Mouse (Mus musculus) ES-Bruce4 (cell line): Measurements from ENCODE around the gene Coa5. TPM values are rescaled to one million over a fixed set of nuclear protein-coding genes. Genes with fewer than 3 reads are reported as not detected.

ENCODE experiments used
- H3K27ac ChIP-seq: 2 replicates; pipeline ENCODE4 v1.5.1; 2012; ENCODE audit warnings: low read length, inconsistent platforms; ENCODE audit not compliant: insufficient read depth
- H3K27me3 ChIP-seq: 2 replicates; pipeline ENCODE4 v1.6.1; 2012; ENCODE audit warnings: mild to moderate bottlenecking, low read length, inconsistent platforms; ENCODE audit not compliant: control insufficient read depth, poor library complexity, insufficient read depth, severe bottlenecking
- H3K36me3 ChIP-seq: 2 replicates; pipeline ENCODE4 v1.6.1; 2012; ENCODE audit warnings: inconsistent platforms, mild to moderate bottlenecking, low read length, moderate library complexity; ENCODE audit not compliant: control insufficient read depth, poor library complexity, insufficient read depth, severe bottlenecking
- H3K4me1 ChIP-seq: one replicate; pipeline ENCODE4 v1.8.1; 2011; ENCODE audit warnings: low read length; ENCODE audit not compliant: control insufficient read depth, insufficient read depth
- H3K4me3 ChIP-seq: 2 replicates; pipeline ENCODE4 v1.5.1; 2011; ENCODE audit warnings: low read depth, mild to moderate bottlenecking, low read length
- H3K9ac ChIP-seq: 2 replicates; pipeline ENCODE4 v1.6.1; 2012; ENCODE audit warnings: low read depth, mild to moderate bottlenecking, inconsistent platforms; ENCODE audit not compliant: poor library complexity, severe bottlenecking
- H3K9me3 ChIP-seq: replicated peaks from 2 replicates; pipeline ENCODE4 v1.6.1; 2012; ENCODE audit warnings: mild to moderate bottlenecking, low read length, inconsistent platforms; ENCODE audit not compliant: control insufficient read depth, poor library complexity, insufficient read depth, severe bottlenecking
- CTCF ChIP-seq: IDR thresholded peaks from one replicate; pipeline ENCODE4 v1.8.1; 2011; ENCODE audit warnings: low read depth, low read length
- EP300 ChIP-seq: IDR thresholded peaks from 2 replicates; pipeline ENCODE4 v1.6.1; 2011; ENCODE audit warnings: low read depth, low read length; ENCODE audit not compliant: insufficient read depth
- POLR2A ChIP-seq: IDR thresholded peaks from one replicate; pipeline ENCODE4 v1.8.1; 2011; ENCODE audit warnings: low read length; ENCODE audit not compliant: insufficient read depth
- polyA plus RNA-seq: library from polyadenylated mRNA; stranded (reverse); fragments of >200 nt; gene quantifications from 2 replicates; pipeline ENCODE4 v1.2.4, GENCODE M21; 2011; ENCODE audit warnings: low read depth; ENCODE audit not compliant: missing spikeins, insufficient read depth, insufficient read length

Gene Coa5
- polyA plus RNA-seq, 1 experiment: 55.4 TPM

DNA sequence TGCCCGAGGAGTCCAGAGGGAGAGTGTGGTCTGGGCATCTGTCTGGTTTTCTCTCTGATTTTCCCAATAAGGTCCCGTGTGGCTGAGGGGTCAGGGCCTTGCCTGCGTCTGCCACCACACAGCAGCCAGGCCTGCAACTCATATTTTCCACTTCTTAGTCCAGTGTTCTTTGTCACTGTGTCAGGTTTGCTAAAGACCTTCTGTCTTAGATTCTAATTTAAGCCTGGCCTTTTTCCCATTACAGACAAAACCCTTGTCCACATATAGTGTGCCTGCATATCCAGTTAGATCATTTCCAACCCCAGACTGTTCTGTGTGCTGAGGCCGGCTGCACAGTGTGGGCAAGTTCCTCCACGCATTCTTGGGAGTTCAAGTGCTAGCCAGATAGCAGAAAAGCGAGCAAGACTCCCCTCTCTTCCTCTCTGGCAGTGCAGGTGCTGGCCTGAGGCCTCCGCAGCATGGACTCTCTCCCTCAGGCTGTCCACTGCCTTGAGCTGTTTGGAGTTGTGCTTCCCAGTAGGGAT lies 43.4 kb downstream of the Coa5 start:
- H3K4me3 ChIP-seq: no peak overlapping the region
- no peaks in the 10 kb centered on the region for H3K27me3 ChIP-seq
- H3K9ac ChIP-seq: no peak overlapping the region
- H3K4me1 ChIP-seq: no peaks in the 10 kb centered on the region
- H3K27ac ChIP-seq: no peak overlapping the region
- no peaks in the 10 kb centered on the region for H3K36me3 ChIP-seq
- no peaks in the 10 kb centered on the region for H3K9me3 ChIP-seq
- TF ChIP-seq EP300 (no peak), POLR2A (no peak), CTCF (no peak)

DNA sequence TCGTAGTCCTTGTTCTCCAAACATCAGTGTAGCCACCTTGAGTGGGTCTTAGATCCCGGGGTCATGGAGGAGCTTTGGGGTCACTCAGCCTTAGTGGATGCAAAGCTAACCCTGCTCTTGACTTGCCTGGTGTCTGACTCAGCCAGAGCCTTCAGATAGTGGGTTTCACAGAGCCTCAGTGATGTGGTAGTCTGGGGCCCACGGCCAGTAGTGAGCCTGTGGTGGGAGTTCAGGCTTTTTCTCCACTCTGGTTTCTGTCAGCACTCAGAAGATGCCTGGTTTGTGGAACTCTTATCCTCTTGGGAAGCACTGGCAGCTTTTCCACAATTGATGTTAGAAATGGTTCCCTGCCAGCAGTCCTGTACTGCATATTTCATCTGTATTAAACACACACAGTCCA lies 45.6 kb downstream of the Coa5 start:
- Histone ChIP-seq H3K27ac (no peak overlapping the region), H3K9me3 (no peaks in the 10 kb centered on the region), H3K4me1 (no peaks in the 10 kb centered on the region), H3K9ac (no peak overlapping the region), H3K4me3 (no peak overlapping the region), H3K27me3 (no peaks in the 10 kb centered on the region), H3K36me3 (no peaks in the 10 kb centered on the region)
- TF ChIP-seq CTCF: no peak
- TF ChIP-seq EP300: no peak
- no peak for TF ChIP-seq POLR2A

DNA sequence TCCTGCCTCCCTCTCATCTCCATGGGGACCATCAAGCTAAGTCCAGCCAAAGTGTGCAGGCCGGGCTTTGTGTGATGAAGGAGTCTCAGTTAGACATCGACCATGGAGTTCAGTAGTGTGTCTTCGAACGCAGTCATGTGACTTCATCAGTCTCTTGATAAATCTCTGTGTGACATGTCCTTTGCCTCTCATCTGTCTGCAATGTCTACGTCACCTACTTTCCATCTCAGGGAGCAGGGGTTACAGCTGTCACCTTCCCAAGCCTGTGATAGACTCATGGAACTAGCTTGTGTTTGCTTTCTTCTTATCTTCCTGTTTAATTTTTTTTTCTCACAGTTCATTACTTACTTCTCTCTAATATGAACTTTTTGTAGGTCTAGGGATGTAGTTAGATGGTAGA lies 49.0 kb downstream of the Coa5 start:
- TF ChIP-seq EP300: no peak
- TF ChIP-seq CTCF: no peak
- TF ChIP-seq POLR2A: no peak
- H3K27ac ChIP-seq: no peak overlapping the region
- no peaks in the 10 kb centered on the region for H3K9me3 ChIP-seq
- H3K36me3 ChIP-seq: no peaks in the 10 kb centered on the region
- no peak overlapping the region for H3K4me3 ChIP-seq
- no peak overlapping the region for H3K9ac ChIP-seq
- H3K4me1 ChIP-seq: no peaks in the 10 kb centered on the region
- no peaks in the 10 kb centered on the region for H3K27me3 ChIP-seq

DNA sequence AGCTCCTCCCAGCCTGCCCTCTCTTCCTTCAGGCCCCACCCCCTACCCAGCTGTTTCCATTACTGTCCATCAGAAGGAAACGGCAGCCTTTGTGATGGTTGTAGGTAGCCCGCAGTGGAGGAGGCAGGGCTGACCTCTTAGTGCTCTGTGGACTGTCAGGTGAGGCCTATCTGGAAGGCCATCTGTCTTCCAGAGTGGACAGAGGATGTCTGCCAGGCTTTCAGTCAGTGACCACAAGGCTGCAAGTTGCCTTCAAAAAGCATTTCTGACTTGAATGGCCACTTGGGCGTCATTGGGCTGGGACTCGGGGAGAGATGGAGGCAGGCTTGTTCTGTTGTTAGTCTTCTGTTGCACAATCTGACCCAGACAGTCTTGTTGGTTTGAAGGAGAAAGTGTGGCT lies 50.4 kb downstream of the Coa5 start:
- Histone ChIP-seq H3K4me1 (no peaks in the 10 kb centered on the region), H3K9me3 (no peaks in the 10 kb centered on the region), H3K9ac (no peak overlapping the region), H3K27ac (no peak overlapping the region), H3K4me3 (no peak overlapping the region), H3K36me3 (no peaks in the 10 kb centered on the region), H3K27me3 (no peaks in the 10 kb centered on the region)
- TF ChIP-seq EP300 (no peak), POLR2A (no peak), CTCF (no peak)

DNA sequence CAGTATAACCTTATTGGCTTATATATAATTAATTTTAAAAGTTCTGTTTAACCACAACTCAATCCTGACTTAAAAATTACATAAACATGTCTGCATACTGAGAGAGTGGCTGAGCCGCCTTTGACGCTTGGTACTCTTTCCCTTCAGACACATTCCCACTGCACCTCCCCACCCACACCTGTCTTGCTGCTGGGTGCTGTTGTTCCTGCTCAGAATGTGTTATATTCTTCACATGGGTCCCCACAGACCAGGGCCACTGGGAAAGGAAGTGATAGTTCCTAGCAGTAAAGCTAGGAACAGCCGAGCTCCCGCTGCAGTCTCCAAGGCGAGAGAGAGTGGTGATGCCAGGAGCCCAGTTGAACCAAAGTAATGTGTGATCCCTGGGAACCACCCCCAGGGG lies 51.8 kb downstream of the Coa5 start:
- no peak overlapping the region for H3K27ac ChIP-seq
- H3K9me3 ChIP-seq: no peaks in the 10 kb centered on the region
- no peak overlapping the region for H3K9ac ChIP-seq
- TF ChIP-seq EP300: no peak
- no peak for TF ChIP-seq POLR2A
- no peak for TF ChIP-seq CTCF
- no peaks in the 10 kb centered on the region for H3K4me1 ChIP-seq
- no peaks in the 10 kb centered on the region for H3K27me3 ChIP-seq
- no peak overlapping the region for H3K4me3 ChIP-seq
- no peaks in the 10 kb centered on the region for H3K36me3 ChIP-seq

DNA sequence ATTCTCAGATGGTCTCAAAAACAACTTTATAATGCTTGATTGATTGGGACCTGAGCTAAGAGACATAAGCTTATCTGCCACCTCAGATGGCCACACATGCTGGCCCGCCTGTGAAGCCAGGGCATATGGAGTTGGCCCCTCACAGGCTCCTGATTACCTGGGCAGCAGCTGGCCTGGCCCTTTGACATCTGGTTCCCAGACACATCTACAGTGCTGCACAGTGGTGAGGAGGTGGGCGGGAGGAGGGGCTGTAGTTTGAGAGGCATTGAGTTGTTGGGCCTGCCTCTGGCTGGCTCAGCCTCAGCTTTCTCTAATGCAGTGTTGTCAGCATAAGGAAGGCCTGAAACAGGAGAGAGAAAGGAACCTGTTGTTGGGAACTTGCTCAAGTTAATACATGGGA lies 53.2 kb downstream of the Coa5 start:
- Histone ChIP-seq H3K27me3 (no peaks in the 10 kb centered on the region), H3K9ac (no peak overlapping the region), H3K9me3 (no peaks in the 10 kb centered on the region), H3K4me1 (no peaks in the 10 kb centered on the region), H3K27ac (no peak overlapping the region), H3K4me3 (no peak overlapping the region), H3K36me3 (no peaks in the 10 kb centered on the region)
- TF ChIP-seq EP300: no peak
- TF ChIP-seq CTCF: no peak
- no peak for TF ChIP-seq POLR2A
